Mouse (Mus musculus) heart, postnatal 25 days (tissue): ENCODE measurements around the gene Tcea3. TPM values are rescaled to one million over a fixed set of nuclear protein-coding genes. Genes with fewer than 3 reads are reported as not detected.

ENCODE experiments used
- DNase-seq: peaks from one replicate; pipeline ENCODE4 v3.0.0; 2022; ENCODE audit warnings: low spot score
- intact Hi-C: fragments of 180-260 bp; cut with DNase I; formaldehyde crosslinking; loops from one replicate; pipeline ENCODE4 v1.15.1; 2025
- total RNA-seq, 2 experiments: library from RNA; stranded (reverse); gene quantifications; 2 replicates each; pipeline ENCODE4 v1.2.3; 2021

Gene Tcea3
- total RNA-seq, 2 experiments from 2014 or later, result 101 to 111 TPM

DNA sequence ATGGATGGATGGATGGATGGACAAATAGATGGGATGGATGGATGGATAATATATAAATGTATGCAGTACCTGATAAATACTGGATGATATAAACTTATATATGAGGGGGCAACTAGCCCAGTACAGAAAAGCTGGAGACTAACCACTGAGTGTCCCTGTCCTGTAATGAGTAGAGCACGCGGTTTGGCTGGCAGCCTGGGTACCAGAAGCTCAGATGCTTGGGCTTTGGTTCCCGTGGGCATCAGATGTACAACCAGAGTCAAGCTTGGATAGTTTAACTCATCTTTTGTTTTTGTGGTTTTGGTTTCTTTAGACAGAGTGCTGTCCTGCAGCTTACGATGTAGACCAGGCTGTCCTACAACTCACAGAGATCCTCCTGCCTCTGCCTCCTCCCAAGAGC lies 16.0 kb downstream of the Tcea3 start:
- intact Hi-C loops, result no loop called here
- DNase-seq, result no peak

DNA sequence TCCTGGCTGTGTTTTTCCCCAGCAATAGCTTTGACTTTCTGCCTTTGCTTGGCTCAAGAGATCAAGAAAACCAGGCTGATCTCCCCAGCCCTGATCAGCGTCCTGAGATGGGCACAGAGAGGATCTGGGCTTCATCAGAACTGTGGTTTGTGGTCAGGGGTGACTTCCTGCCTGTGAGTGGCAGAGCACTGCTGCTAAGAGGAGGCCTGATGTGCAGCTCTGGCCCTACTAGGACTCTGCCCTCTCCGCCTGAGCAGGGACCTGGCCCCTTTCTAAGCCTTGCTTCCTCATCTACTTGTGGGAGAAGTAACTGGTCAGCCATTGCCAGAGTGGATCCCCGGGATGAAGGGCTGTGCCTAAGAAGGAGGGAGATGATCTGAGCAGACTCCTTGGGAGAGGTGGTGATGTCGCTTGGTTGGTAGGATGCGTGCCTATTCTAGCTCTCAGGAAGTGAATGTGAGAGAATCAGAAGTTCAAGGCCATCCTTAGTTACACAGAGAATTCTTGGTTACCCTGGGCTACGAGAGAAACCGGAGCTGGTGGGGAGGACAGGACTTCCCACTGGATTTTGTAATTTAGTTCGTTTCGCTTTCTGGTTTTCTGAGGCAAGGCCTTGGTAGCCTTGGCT lies 19.3 kb downstream of the Tcea3 start:
- no peak for DNase-seq
- intact Hi-C loops, result no loop called here

DNA sequence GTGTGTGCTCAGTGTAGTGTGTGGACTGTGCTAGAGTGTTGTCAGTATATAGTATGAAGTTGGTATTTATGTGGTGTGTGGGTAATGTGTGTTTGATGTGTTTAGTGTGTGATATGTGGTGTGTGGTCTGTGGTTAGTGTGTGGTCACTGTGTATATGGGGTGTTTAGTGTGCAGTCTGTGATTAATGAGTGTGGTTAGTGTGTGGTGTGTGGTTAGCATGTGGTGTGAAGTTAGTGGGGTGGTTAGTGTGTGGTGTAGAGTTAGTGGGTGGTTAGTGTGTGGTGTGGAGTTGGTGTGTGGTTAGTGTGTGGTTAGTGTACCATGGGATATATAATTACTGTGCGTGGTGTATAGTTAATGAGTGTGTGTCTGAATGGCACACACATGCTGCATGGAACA lies 21.4 kb downstream of the Tcea3 start:
- no peak for DNase-seq
- intact Hi-C loops, result no loop called here

DNA sequence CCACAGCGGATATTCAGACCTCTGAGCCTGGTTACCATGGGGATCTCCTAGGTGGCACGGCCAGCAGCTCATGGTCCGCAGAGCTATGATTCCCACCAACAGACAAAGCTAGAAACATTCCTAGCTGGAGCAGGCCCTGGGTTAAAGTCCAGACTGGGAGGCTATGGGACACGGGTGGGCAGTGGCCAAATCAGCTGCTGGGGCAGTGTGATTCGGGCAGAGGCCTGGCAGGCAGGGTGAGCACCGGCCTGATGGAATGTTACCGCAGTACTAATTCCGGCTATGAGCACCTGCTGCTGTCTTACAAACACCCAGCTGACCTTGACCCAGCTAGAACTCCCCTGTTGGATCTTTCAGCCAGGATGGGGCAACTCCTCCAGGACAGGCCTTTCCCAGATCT lies 23.1 kb downstream of the Tcea3 start:
- intact Hi-C loops, result no loop called here
- no peak for DNase-seq

DNA sequence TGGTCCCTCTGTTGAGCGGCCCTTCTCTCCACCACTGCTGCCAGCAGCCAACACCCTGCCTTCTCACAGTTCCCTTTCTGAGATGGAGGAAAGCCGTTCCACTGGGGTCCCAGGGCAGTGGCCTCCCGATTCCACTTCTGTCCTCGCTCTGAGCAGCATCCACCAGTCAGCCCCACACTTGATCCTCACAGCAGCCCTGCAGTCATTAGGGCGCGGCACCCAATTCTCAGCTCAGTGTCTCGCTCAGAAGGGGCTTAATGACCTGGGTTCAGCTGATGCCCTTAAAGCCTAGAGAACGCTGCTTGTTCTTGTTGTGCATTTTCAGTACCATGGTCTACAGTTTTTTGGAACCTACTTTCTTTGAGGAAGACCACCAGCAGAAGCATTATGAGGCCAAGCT lies 33.6 kb downstream of the Tcea3 start:
- intact Hi-C loops, result no loop called here
- DNase-seq, result no peak

DNA sequence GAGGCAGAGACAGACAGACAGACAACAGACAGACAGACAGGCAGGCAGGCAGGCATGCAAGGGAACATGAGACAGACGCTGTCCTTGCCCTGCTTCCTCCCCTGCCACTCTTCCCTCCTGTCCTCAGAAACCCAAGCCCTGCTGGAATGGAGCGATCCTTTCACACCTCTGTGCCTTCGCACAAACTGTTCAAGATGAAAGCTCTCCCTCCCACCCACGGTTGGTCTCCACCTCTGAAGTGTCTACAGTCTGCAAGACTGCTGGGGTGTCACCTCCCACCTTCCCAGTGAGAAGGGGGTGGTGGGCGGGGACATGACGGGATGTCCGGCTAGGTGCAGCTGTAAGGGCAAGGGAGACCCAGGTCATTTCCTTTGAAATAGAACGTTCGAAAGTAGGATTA lies 34.1 kb downstream of the Tcea3 start:
- no peak for DNase-seq
- intact Hi-C loops, result loop anchor here (1.0 kb wide), 1 partner anchor 21 kb away; no protein-coding TSS in a partner anchor

DNA sequence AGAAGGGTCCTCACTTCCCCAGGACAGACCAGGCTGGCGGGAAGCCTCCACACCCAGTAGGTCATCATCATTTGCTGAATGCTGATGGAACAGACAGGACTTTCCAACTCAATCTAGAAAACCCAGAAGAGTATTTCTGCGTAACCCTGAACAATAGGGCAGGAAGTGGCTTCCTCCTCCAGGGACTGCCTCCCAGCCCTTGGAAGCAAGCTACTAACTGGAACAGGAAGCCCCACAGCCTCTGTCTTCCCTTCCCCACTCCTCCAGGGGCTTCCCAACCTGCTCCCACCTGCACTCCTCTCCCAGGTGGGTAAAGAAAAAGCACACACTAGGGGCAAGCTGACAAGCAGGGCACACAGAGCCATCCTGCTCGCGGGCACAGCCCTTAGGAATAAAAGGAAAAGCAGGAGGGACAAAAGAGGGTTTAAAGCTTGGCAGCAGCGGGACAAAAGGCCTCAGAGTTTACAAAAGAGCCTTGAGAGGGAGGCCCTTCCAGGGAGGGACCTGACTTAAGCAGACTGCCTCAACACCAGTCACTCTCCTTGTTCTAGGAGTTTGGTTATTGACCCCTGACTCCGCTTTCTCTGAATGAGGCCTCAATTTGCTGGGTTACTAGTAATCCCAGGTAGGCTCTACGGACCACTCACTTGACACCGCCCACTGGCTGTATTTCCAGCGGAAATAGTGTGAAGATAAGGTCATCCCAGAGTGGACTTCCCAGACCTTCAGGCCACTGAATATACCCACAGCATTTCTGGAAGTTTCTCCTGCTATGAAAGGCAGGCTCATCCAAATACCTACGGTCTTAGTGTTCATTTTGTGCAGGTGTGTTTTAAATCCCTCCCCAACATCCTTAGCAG lies 35.3 kb downstream of the Tcea3 start:
- intact Hi-C loops, result loop anchor here (1.0 kb wide), 1 partner anchor 23 kb away; no protein-coding TSS in a partner anchor
- DNase-seq, result peak; percentile 31

DNA sequence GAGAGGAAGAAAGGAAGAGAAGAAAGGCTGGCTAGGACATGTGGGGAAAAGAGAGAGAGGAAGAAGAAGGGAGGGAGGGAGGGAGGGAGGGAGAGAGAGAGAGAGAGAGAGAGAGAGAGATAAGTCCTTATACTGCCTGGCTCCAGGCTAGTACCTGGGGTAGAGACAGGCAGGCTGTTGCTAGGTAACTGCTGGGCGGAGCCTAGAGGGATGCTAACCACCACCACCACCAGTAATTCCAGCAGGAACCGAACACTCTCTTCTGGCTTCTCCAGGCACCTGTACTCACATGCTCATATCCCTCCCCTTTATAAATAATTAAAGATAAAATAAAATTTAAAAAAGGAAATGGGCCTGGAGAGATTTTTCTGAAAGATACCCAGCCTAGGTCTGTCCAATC lies 36.3 kb downstream of the Tcea3 start:
- no peak for DNase-seq
- intact Hi-C loops, result no loop called here

DNA sequence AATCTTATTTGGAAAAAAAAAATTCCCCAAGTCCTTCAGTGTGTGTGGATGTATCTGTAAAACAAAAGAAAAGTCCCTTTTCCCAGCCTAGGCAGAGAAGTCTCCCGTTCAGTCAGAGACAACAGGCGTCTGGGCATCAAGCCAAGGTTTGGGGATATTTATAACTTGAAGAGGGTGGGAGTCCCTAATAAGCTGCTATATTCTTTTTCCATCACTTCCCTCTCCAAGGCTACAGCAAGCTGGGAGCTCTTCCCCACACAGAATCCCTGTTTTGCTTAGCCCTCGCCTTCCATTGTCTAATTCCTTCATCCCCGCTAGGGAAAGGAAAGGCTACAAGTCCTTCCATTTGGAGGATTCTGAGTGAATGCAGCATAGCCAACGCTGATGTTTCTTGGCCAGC lies 36.9 kb downstream of the Tcea3 start, which contains the start of gene Zfp46:
Gene Zfp46, plus strand, starts transcription at position 229 of the 400 bp plus-strand sequence.
- intact Hi-C loops, result no loop called here
- DNase-seq, result peak; percentile 70

DNA sequence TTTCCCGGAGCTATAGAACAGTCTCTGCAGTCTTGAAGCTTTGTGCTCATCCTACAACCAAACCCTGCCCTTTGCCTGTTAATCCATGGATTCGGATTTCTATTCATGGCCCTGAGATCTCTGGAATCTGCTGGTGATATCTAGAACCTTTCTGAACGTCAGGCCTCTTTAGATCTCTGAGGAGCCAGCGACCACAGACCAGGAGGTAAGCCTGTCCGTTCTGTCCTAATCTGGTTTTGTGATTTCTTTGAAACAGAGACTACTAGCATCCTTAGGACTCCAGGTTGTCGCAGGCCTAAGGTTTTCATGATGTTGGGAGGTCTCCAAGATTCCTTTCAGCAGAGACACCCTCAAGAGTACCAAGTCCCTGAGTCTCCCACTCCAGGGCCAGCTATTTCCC lies 37.4 kb downstream of the Tcea3 start:
- intact Hi-C loops, result loop anchor here (5.0 kb wide), 1 partner anchor 37 kb away; no protein-coding TSS in a partner anchor
- no peak for DNase-seq

DNA sequence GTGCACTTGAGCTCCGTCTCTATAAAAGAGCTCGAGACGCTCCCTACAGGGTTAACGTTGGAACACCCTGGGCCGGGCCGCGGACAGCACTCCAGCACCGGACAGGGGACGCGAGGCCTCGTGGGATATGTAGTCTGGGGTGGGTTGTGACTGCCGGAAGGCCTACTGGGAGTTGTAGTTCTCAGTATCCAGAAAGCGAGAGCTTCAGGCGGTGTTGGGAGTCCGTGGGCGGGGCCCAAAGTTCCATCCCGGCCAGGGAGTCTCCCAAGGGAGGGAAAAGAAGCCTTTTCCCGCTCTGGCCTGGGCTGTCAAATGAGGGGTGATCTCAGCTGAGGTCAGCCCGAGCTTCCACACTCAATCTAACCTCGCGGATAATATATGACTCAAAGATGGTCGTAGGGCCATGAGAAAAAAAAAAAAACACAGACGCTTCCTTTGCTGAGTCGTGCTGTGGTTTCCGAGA lies 37.9 kb downstream of the Tcea3 start:
- intact Hi-C loops, result loop anchor here (5.0 kb wide), 1 partner anchor 37 kb away; no protein-coding TSS in a partner anchor
- peak; percentile 95 for DNase-seq

DNA sequence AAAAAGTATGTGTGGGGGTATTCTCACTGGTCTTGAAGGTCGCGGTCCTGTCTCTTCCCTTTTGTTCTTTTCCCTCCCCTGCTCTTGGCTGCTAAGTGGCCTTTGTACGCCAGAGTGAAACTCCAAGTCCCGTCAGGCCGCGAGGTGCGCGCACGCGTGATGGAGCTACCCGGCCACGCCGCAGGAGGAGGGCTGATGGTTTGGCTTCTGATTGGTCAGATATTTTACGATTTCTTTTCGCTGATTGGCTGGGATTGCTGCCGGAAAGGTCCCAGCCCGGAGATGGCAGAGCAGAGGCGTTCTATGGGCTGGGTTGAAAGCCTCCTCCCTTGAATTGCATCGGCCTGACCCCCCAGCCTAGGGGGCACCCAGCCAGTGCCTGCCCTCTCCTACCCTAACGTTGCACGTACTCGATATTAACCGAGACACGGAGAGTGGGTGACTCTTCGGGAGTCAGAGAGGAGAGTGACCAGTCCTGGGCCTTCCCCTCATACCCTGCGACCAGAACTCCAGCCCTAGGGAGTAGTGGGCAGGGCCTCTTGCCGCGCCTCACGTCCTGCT lies 38.4 kb downstream of the Tcea3 start:
- intact Hi-C loops, result loop anchor here (2.0 to 5.0 kb wide), 2 partner anchors 23 to 36 kb away; no protein-coding TSS in a partner anchor
- peak; percentile 95 for DNase-seq

DNA sequence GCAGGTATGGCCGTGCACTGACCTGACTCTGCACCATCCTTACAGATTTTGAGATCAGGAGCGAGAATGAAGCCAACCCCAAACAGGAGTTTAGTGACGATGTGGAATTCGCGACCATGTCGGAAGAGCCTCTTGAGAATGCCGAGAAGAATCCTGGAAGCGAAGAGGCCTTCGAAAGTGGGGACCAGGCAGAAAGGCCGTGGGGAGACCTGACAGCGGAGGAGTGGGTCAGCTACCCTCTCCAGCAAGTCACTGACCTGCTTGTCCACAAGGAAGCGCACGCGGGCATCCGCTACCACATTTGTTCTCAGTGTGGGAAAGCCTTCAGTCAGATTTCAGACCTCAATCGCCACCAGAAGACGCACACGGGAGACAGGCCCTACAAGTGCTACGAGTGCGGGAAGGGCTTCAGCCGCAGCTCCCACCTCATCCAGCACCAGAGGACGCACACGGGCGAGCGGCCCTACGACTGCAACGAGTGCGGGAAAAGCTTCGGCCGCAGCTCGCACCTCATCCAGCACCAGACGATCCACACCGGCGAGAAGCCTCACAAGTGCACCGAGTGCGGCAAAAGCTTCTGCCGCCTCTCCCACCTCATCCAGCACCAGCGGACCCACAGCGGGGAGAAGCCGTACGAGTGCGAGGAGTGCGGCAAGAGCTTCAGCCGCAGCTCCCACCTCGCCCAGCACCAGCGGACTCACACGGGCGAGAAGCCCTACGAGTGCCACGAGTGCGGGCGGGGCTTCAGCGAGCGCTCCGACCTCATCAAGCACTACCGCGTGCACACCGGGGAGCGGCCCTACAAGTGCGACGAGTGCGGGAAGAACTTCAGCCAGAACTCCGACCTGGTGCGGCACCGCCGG lies 42.6 kb downstream of the Tcea3 start:
- DNase-seq, result no peak
- intact Hi-C loops, result loop anchor here (5.0 kb wide), 1 partner anchor 32 kb away; no protein-coding TSS in a partner anchor

DNA sequence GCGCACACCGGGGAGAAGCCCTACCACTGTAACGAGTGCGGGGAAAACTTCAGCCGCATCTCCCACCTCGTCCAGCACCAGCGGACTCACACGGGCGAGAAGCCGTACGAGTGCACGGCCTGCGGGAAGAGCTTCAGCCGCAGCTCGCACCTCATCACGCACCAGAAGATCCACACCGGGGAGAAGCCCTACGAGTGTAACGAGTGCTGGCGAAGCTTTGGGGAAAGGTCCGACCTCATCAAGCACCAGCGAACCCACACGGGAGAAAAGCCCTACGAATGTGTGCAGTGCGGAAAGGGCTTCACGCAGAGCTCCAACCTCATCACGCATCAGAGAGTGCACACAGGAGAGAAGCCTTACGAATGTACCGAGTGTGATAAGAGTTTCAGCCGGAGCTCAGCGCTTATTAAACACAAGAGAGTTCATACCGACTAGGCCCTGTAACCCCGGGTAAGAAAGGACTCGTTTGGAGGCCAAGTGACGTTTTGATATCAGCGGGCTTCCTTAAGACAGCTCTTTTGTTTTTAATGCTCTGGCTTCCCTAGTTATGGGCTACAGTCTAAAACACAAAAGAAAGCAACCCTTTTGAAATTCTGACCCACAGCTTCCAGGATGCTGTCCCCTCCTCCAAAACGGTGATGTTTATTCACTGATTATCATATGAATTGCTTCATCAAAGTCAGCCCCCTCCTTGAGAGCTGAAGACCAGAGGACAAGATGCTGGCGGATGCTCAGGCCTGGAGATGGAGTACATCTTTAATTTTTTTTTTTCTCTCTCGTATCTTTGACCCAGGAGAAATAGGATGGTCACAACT lies 43.5 kb downstream of the Tcea3 start:
- intact Hi-C loops, result no loop called here
- DNase-seq, result no peak

DNA sequence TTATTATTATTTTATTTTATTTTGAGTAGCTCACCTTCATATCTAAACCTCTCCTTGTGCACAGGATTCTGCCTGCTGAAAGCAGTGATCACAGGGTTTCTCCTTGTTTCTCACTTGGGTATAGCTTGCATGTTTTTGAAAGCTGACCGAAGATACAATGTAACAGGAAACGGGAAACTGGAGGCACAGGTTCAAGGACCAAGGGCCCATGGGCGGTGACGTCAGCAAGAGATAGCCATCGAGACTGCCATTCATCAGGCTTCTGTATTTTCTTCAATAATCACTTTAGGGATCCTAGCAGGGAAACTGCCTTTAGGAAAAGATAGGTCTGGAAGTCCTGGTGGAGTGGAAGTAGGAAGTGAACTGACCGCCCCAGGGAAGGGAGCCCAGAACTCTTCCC lies 44.2 kb downstream of the Tcea3 start:
- intact Hi-C loops, result no loop called here
- no peak for DNase-seq

DNA sequence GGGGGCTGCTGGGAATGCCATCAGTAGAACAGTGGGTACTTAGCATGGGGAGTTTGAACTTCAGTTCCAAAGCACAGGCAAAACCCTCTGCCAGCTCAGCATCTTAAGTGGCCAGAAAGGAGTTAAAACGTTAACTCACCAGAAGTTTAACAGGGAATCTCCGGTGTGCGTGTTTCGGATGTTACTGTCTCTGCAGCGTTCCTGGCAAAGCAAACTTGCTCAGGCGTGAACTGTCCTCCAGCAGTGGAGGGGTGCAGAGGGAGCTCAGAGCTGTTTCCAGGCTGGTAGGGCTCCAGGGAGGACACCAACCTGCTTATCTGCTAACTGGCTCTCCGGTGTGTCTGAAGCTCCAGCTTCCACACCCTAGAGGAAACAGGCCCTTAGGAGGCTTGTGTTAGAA lies 48.4 kb downstream of the Tcea3 start:
- no peak for DNase-seq
- intact Hi-C loops, result no loop called here

DNA sequence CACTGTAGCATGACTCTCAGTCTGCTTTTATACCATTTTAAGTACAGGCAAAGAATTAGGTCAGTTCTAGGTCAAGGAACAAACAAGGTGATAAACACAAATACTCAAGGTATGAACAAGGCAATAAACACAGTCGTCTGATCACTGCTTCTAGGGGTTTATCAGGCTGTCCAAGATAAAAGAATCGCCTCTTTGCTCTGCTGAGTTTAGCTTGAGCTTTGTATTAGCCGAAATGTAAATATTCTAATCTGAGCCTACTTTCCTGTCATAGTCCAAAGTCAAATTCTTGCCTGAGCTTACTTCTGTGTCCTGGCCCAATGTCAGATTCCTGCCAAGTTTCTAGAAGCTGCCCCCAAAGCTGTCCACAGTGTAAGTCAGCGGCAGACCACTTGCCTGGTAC lies 54.9 kb downstream of the Tcea3 start:
- DNase-seq, result no peak
- intact Hi-C loops, result no loop called here

DNA sequence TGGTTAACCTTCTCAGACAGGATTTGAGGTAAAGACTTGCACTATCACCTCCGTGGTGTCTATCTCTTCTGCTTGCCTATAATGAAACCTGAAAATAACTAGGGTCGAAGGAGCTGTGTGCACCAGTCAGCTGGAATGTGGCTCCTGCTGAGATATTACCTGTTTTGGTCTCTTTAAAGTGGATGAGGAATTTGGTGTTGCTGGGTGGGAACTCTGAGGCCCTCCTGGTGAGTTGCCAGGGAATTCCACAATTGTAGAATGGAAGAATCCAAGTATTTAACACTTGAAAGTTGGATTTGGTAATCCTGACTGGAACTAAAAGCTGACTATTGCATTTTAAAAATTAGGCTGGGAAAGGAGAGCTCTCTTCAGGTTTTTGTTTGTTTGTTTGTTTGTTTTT lies 56.7 kb downstream of the Tcea3 start:
- intact Hi-C loops, result no loop called here
- DNase-seq, result no peak

DNA sequence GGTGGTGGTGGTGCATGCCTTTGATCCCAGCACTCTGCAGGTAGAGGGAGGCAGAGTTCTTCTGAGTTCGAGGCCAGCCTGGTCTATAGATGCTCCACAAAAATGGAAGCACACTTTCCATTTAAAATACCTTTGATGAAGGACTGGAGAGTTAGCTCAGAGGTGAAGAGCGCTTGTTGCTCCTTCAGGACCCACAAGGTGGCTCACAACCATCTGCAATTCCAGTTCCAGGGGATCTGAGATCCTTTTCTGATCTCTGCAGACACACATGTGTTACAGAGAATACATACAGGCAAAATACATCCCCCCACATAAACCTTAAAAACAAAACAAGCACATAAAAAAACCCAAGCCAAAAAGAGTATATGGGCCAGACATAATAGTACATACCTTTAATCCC lies 60.8 kb downstream of the Tcea3 start:
- no peak for DNase-seq
- intact Hi-C loops, result loop anchor here (2.0 kb wide), 1 partner anchor 22 kb away; no protein-coding TSS in a partner anchor
